Comparison of ENCODE assay signal across 8 mouse cellular contexts in genomic region chr5:33021622-33022021, GRCm38 (mm10). TPM values are rescaled to one million over a fixed set of nuclear protein-coding genes. Genes with fewer than 3 reads are reported as not detected.
DNase-seq lines count a peak whose midpoint lies in the region; ATAC-seq lines count a peak whose summit lies in the region.

No protein-coding gene starts in this region.

- peak overlapping the region; percentile 34 for H3K4me2 ChIP-seq in forebrain, embryonic 13.5 days
- no peak overlapping the region for H3K4me2 ChIP-seq in forebrain, embryonic 16.5 days (ENCODE audit: low read length)
- peak overlapping the region; percentile 34 for H3K4me2 ChIP-seq in midbrain, embryonic 13.5 days (replicated peaks)
- no peak overlapping the region for H3K4me2 ChIP-seq in midbrain, embryonic 11.5 days
- H3K4me2 ChIP-seq in liver, embryonic 15.5 days = peak overlapping the region; percentile 82; the same call in 1 of the 2 replicates

- H3K4me1 ChIP-seq in forebrain, embryonic 13.5 days = peaks cover 44% of the 10 kb centered on the region
- peaks cover 38% of the 10 kb centered on the region for H3K4me1 ChIP-seq in forebrain, embryonic 16.5 days (replicated peaks; ENCODE audit: control insufficient read depth, insufficient read depth, low read length)
- peaks cover 57% of the 10 kb centered on the region for H3K4me1 ChIP-seq in midbrain, embryonic 13.5 days (replicated peaks)
- peaks cover 17% of the 10 kb centered on the region for H3K4me1 ChIP-seq in midbrain, embryonic 11.5 days (ENCODE audit: control insufficient read depth, insufficient read depth, low read length)
- H3K4me1 ChIP-seq in liver, embryonic 15.5 days (replicated peaks) = peaks cover 66% of the 10 kb centered on the region

- peaks cover 28% of the 10 kb centered on the region for H3K36me3 ChIP-seq in forebrain, embryonic 13.5 days (ENCODE audit: poor library complexity, severe bottlenecking)
- no peaks in the 10 kb centered on the region; the same call in 1 of the 2 replicates for H3K36me3 ChIP-seq in forebrain, embryonic 16.5 days (ENCODE audit: control insufficient read depth, insufficient read depth)
- peaks cover 29% of the 10 kb centered on the region for H3K36me3 ChIP-seq in midbrain, embryonic 13.5 days
- H3K36me3 ChIP-seq in midbrain, embryonic 11.5 days (ENCODE audit: control insufficient read depth, insufficient read depth, low read length) = peaks cover 5% of the 10 kb centered on the region; the same call in 1 of the 2 replicates
- peaks cover 54% of the 10 kb centered on the region for H3K36me3 ChIP-seq in liver, embryonic 15.5 days (replicated peaks)

- no peaks in the 10 kb centered on the region for H3K9me3 ChIP-seq in forebrain, embryonic 13.5 days (replicated peaks)
- H3K9me3 ChIP-seq in forebrain, embryonic 16.5 days (ENCODE audit: control insufficient read depth, low read length) = no peaks in the 10 kb centered on the region
- H3K9me3 ChIP-seq in midbrain, embryonic 13.5 days = no peaks in the 10 kb centered on the region
- no peaks in the 10 kb centered on the region for H3K9me3 ChIP-seq in midbrain, embryonic 11.5 days (ENCODE audit: control insufficient read depth, low read length)
- no peaks in the 10 kb centered on the region for H3K9me3 ChIP-seq in liver, embryonic 15.5 days (replicated peaks)

- no peak overlapping the region for H3K4me3 ChIP-seq in forebrain, embryonic 13.5 days
- no peak overlapping the region for H3K4me3 ChIP-seq in forebrain, embryonic 16.5 days (replicated peaks; ENCODE audit: low read length)
- H3K4me3 ChIP-seq in midbrain, embryonic 13.5 days (replicated peaks) = no peak overlapping the region
- H3K4me3 ChIP-seq in midbrain, embryonic 11.5 days (ENCODE audit: low read depth, low read length) = no peak overlapping the region
- H3K4me3 ChIP-seq in liver, embryonic 15.5 days (replicated peaks) = peak overlapping the region; percentile 5; the same call in 1 of the 2 replicates

- H3K27me3 ChIP-seq in forebrain, embryonic 13.5 days = no peaks in the 10 kb centered on the region
- no peaks in the 10 kb centered on the region for H3K27me3 ChIP-seq in forebrain, embryonic 16.5 days (replicated peaks; ENCODE audit: control insufficient read depth, insufficient read depth, low read length)
- no peaks in the 10 kb centered on the region for H3K27me3 ChIP-seq in midbrain, embryonic 13.5 days
- H3K27me3 ChIP-seq in midbrain, embryonic 11.5 days (ENCODE audit: control insufficient read depth, insufficient read depth, low read length) = no peaks in the 10 kb centered on the region
- no peaks in the 10 kb centered on the region for H3K27me3 ChIP-seq in liver, embryonic 15.5 days

- DNase-seq in midbrain, embryonic 11.5 days (ENCODE audit: low spot score, missing footprints) = no peak
- peak; percentile 52 for DNase-seq in thymus, postnatal 14 days
- no peak for DNase-seq in layer of hippocampus, adult 11-12 months (ENCODE audit: low spot score)
- DNase-seq in gastrocnemius, postnatal 10 days = no peak

- H3K9ac ChIP-seq in forebrain, embryonic 13.5 days = no peak overlapping the region
- H3K9ac ChIP-seq in forebrain, embryonic 16.5 days (replicated peaks; ENCODE audit: low read depth, low read length) = no peak overlapping the region
- 0 out of 2 replicates have a peak overlapping the region, but pooled peaks have one; percentile 7 for H3K9ac ChIP-seq in midbrain, embryonic 13.5 days (replicated peaks)
- no peak overlapping the region for H3K9ac ChIP-seq in midbrain, embryonic 11.5 days (ENCODE audit: low read length)
- H3K9ac ChIP-seq in liver, embryonic 15.5 days = no peak overlapping the region

- no peak for ATAC-seq in forebrain, embryonic 13.5 days
- no peak for ATAC-seq in forebrain, embryonic 16.5 days
- ATAC-seq in midbrain, embryonic 13.5 days = no peak
- no peak for ATAC-seq in midbrain, embryonic 11.5 days (ENCODE audit: low FRiP score)
- no peak for ATAC-seq in liver, embryonic 15.5 days (ENCODE audit: insufficient read depth)

- WGBS in forebrain, embryonic 13.5 days = 86% methylated on average over 2 of the region's 2 CpGs
- WGBS in forebrain, embryonic 16.5 days = 86% methylated on average over 2 of the region's 2 CpGs
- WGBS in midbrain, embryonic 13.5 days = 84% methylated on average over 2 of the region's 2 CpGs
- WGBS in midbrain, embryonic 11.5 days = 92% methylated on average over 2 of the region's 2 CpGs
- 73% methylated on average over 2 of the region's 2 CpGs for WGBS in liver, embryonic 15.5 days (ENCODE audit: insufficient replicate concordance)

- H3K27ac ChIP-seq in forebrain, embryonic 13.5 days = no peak overlapping the region
- H3K27ac ChIP-seq in forebrain, embryonic 16.5 days (ENCODE audit: low read length) = no peak overlapping the region
- no peak overlapping the region for H3K27ac ChIP-seq in midbrain, embryonic 13.5 days
- H3K27ac ChIP-seq in midbrain, embryonic 11.5 days (ENCODE audit: low read depth, low read length) = no peak overlapping the region
- H3K27ac ChIP-seq in liver, embryonic 15.5 days (replicated peaks) = no peak overlapping the region

RNA-seq across cellular contexts. Expression of gene Ywhah, which starts 3.0 kb away (rescaled TPM):
- 470 and 500 TPM in 2 replicates for polyA plus RNA-seq in forebrain, embryonic 13.5 days (2015; fragmentation: Nextera tagmentation; extraction: Ambion mirVana)
- polyA plus RNA-seq in forebrain, embryonic 16.5 days (2015; fragmentation: Nextera tagmentation; extraction: Ambion mirVana) = 643 and 677 TPM in 2 replicates
- 517 and 561 TPM in 2 replicates for polyA plus RNA-seq in midbrain, embryonic 13.5 days (2015; fragmentation: Nextera tagmentation; extraction: Ambion mirVana)
- polyA plus RNA-seq in midbrain, embryonic 11.5 days (2014; fragmentation: Nextera tagmentation; extraction: Ambion mirVana) = 487 and 530 TPM in 2 replicates
- 195 and 201 TPM in 2 replicates for polyA plus RNA-seq in liver, embryonic 15.5 days (2015; fragmentation: Nextera tagmentation; extraction: Ambion mirVana)
- total RNA-seq in gastrocnemius, postnatal 10 days (2021) = 100 to 1,000 TPM in 1 of 2 experiments, 10 to 100 TPM in 1; 82.0 to 106 TPM

Comparison
In these comparisons a context has a peak if more than half of its experiments do, and no peak if none do; other contexts are left out.
1. H3K4me2 ChIP-seq: peak in forebrain, embryonic 13.5 days (single experiment), midbrain, embryonic 13.5 days (single experiment) and liver, embryonic 15.5 days (single experiment); none in forebrain, embryonic 16.5 days (single experiment) and midbrain, embryonic 11.5 days (single experiment).